Mouse (Mus musculus): Measurements from ENCODE around the gene Scd3. TPM values are rescaled to one million over a fixed set of nuclear protein-coding genes. Genes with fewer than 3 reads are reported as not detected.
"Not testable (repeated sequence)": the region's sequence is repeated elsewhere in the genome, so short reads cannot be mapped to it uniquely, and the experiment has no call there.

Scd3 gene
- polyA plus RNA-seq, 1 experiment from 2014 or later, result 0.28 TPM

DNA sequence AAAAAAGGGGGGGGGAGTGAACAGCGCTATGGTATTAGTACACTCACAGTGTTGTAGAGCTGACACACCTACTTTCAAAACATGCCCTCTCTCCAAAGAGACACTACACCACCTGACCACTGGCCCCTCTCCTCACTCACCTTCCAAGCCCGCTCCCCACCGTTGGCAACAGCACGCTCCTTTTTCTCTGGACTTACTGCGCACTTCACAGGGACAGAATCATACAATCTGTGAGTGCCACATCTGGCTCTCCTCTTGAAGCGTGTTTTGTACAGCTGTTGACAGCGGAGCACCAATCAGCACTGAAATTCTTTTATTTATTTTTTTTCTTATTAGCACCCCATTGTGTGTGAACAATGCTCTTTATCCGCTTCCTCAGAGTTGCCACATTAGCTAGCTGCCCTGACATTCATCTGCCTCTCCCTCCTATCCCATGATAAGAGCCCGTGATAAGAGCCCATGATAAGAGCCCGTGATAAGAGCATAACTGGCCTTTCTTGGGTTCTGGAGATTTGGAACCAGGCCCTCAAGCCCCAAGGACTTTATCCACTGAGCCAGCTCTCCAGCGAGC is 43.4 kb downstream of the Scd3 start:
- Histone ChIP-seq H3K9me3 (replicated peaks; ENCODE audit: low read length) (no peaks in the 10 kb centered on the region), H3K27me3 (ENCODE audit: insufficient read depth, low read length) (no peaks in the 10 kb centered on the region), H3K27ac (no peak overlapping the region), H3K4me2 (ENCODE audit: low read length) (no peak overlapping the region; the same call in 1 of the 2 replicates), H3K9ac (ENCODE audit: low read depth, low read length) (no peak overlapping the region), H3K4me3 (replicated peaks; ENCODE audit: low read depth, low read length) (no peak overlapping the region), H3K4me1 (replicated peaks; ENCODE audit: insufficient read depth, low read length) (peaks cover 8% of the 10 kb centered on the region), H3K36me3 (ENCODE audit: insufficient read depth, low read length) (no peaks in the 10 kb centered on the region)
- WGBS, result 69% methylated on average over 11 of the region's 11 CpGs
- TF ChIP-seq CTCF (IDR thresholded peaks at IDR 0.05; ENCODE audit: low read depth), result no peak
- no peak for ATAC-seq (replicated peaks; ENCODE audit: low FRiP score, low read depth)
- DNase-seq (ENCODE audit: low spot score), result no peak

DNA sequence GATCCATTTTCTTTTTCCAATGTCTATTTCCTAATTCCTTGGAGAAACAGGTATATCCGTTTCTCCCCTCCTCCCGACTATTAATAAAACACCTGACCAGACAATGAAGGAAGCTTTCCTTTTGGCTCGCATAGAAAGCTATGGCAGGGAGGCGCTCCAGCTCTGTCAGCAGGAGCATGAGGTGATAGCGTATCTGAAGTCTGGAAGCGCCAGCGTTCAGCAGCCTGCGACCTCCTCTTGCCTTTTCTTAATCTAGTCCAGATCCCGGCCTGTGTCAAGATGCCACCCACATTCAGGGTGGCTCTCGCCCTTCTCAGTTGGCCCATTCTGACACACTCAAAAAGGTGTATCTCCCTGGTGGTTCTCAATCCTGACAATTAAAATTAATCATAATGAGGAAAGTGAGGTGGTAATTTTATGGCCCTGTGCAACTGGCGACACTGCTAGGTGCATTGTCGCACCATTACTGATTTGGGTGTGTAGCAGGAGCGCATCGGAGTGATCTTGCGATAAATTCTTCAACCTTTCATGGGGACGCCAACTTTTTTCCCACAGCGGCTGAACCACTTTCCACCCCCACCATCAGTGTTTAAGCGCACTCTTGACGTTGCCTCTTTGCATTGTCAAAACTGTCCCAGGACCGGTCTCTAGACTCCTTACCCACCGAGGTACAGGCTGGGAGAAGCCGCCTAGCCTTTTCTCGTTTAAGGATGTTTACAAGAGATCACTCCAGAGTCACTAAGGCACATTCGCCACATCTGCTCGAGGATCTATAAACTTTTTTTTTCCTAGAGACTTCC is 44.4 kb downstream of the Scd3 start:
- ATAC-seq (replicated peaks; ENCODE audit: low FRiP score, low read depth), result no peak
- Histone ChIP-seq H3K27me3 (ENCODE audit: insufficient read depth, low read length) (no peaks in the 10 kb centered on the region), H3K9me3 (replicated peaks; ENCODE audit: low read length) (no peaks in the 10 kb centered on the region), H3K4me2 (ENCODE audit: low read length) (peak overlapping the region; percentile 60), H3K9ac (ENCODE audit: low read depth, low read length) (peak overlapping the region; percentile 64), H3K4me3 (replicated peaks; ENCODE audit: low read depth, low read length) (peak overlapping the region; percentile 42), H3K27ac (peak overlapping the region; percentile 90), H3K36me3 (ENCODE audit: insufficient read depth, low read length) (no peaks in the 10 kb centered on the region), H3K4me1 (replicated peaks; ENCODE audit: insufficient read depth, low read length) (peaks cover 8% of the 10 kb centered on the region)
- 4% methylated on average over 25 of the region's 25 CpGs for WGBS
- peak; percentile 40 for DNase-seq (ENCODE audit: low spot score)
- no peak for TF ChIP-seq CTCF (IDR thresholded peaks at IDR 0.05; ENCODE audit: low read depth)

DNA sequence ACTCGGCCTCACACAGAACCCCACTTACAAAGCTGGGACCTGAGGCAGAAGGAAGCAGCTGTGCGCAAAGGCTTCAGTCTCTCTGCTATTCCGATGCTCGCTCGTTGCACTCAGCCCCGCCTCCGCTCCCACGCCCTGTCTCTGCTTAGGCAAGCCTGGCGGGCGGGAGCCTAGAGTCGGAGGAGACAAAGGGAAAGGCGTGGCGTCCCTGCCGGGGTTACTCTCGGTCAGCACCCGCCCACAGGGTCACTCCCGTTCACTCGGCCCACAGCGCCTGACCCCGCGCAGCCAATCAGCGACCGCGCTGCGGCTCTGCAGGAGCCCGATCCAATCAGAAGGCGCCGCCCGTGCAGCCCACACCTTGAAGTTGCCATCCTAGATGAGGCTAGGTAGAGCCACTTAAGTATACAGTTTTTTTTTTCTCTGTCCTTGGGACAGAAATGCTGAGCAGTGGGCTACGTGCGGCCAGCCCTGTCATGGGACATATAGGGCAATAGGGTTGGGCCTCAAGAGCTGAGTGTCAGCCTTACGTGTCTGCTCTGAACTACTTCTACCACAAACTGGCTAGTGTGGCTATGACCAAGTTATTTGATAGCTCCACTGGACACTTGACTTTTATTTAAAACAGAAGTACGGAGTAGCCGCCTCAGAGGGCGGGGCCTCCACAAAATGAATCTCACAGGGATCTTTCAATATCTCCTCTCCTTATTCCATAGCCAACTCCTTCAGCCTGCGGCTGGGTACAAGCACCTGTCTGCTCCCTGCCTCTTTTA is 45.2 kb downstream of the Scd3 start:
- no peaks in the 10 kb centered on the region for H3K27me3 ChIP-seq (ENCODE audit: insufficient read depth, low read length)
- peaks cover 8% of the 10 kb centered on the region for H3K4me1 ChIP-seq (replicated peaks; ENCODE audit: insufficient read depth, low read length)
- H3K9ac ChIP-seq (ENCODE audit: low read depth, low read length), result peak overlapping the region; percentile 64
- no peaks in the 10 kb centered on the region for H3K36me3 ChIP-seq (ENCODE audit: insufficient read depth, low read length)
- peak; percentile 100 for DNase-seq (ENCODE audit: low spot score)
- ATAC-seq (replicated peaks; ENCODE audit: low FRiP score, low read depth), result peak; percentile 98
- peak overlapping the region; percentile 90 for H3K27ac ChIP-seq
- H3K9me3 ChIP-seq (replicated peaks; ENCODE audit: low read length), result no peaks in the 10 kb centered on the region
- WGBS, result 2% methylated on average over 36 of the region's 36 CpGs
- TF ChIP-seq CTCF (IDR thresholded peaks at IDR 0.05; ENCODE audit: low read depth), result peak; percentile 2; the same call in 1 of the 2 replicates
- H3K4me2 ChIP-seq (ENCODE audit: low read length), result peak overlapping the region; percentile 60
- H3K4me3 ChIP-seq (replicated peaks; ENCODE audit: low read depth, low read length), result peak overlapping the region; percentile 42

DNA sequence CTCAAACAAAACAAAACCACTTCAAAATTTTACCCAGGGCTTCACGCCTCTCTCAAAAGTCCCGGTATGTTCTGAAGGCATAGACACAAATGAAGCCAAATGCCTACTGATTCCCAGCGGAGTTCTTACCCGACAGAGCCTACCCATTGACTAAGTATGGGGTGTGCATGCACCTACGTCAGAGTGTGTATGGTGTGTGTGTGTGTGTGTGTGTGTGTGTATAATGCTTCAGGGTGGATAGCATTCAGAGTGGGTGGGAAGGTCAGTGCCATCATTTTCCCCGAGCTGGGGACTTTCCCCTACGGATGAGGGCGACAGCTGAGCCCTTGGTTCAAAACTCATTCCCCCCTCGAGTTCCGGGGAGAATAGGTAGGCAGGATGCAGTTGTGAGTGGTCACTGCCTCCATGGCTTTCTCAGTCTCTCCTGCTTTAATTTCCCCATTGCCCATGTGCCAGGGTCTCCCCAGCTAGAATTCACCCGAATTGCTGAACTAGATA is 45.8 kb downstream of the Scd3 start:
- Histone ChIP-seq H3K4me3 (replicated peaks; ENCODE audit: low read depth, low read length) (no peak overlapping the region), H3K4me1 (replicated peaks; ENCODE audit: insufficient read depth, low read length) (peaks cover 8% of the 10 kb centered on the region), H3K36me3 (ENCODE audit: insufficient read depth, low read length) (no peaks in the 10 kb centered on the region), H3K27ac (peak overlapping the region; percentile 90), H3K9ac (ENCODE audit: low read depth, low read length) (0 out of 2 replicates have a peak overlapping the region, but pooled peaks have one; percentile 13), H3K27me3 (ENCODE audit: insufficient read depth, low read length) (no peaks in the 10 kb centered on the region), H3K4me2 (ENCODE audit: low read length) (peak overlapping the region; percentile 60; the same call in 1 of the 2 replicates), H3K9me3 (replicated peaks; ENCODE audit: low read length) (no peaks in the 10 kb centered on the region)
- ATAC-seq (replicated peaks; ENCODE audit: low FRiP score, low read depth) (no peak), DNase-seq (ENCODE audit: low spot score) (no peak)
- no peak for TF ChIP-seq CTCF (IDR thresholded peaks at IDR 0.05; ENCODE audit: low read depth)
- WGBS, result 61% methylated on average over 11 of the region's 11 CpGs

GRCm38 (mm10) chr19:44251138-44251537 is 48.1 kb downstream of the Scd3 start:
- not testable (repeated sequence) for H3K36me3 ChIP-seq (ENCODE audit: insufficient read depth, low read length); H3K4me3 ChIP-seq (replicated peaks; ENCODE audit: low read depth, low read length); ATAC-seq (replicated peaks; ENCODE audit: low FRiP score, low read depth); H3K4me1 ChIP-seq (replicated peaks; ENCODE audit: insufficient read depth, low read length); DNase-seq (ENCODE audit: low spot score); H3K4me2 ChIP-seq (ENCODE audit: low read length); H3K27ac ChIP-seq; H3K9me3 ChIP-seq (replicated peaks; ENCODE audit: low read length); H3K27me3 ChIP-seq (ENCODE audit: insufficient read depth, low read length); H3K9ac ChIP-seq (ENCODE audit: low read depth, low read length)
- 91% methylated on average over 6 of the region's 6 CpGs for WGBS

DNA sequence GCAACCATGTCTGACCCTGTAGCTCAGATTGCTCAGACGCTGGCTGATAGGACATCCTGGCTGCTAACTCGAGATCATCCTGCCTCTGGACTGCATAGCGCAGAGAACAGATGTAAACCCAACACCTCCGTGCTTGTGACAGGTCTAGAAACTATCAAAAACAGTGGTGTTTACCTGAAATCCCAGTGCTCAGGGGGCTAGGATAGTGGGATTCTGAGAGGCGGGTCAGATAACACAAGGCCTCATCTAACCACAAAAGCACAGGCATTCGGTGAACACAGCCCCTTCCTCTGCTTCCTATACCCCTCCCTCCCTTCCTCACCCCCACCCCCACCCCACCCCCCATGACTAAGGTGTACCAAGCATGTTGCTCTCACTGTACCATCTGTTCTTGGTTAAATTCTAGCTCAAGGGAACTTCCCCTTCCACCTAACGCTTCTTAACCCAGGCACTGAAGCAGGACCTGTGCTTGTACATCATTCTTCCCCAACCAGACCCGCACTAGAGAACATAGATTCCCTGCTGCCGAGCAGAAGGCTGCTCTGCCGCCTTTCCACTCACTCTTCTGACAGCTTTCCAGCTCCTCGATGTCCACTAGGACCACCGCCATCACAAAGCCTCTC is 49.0 kb downstream of the Scd3 start:
- no peak for DNase-seq (ENCODE audit: low spot score)
- peaks cover 8% of the 10 kb centered on the region for H3K4me1 ChIP-seq (replicated peaks; ENCODE audit: insufficient read depth, low read length)
- no peak overlapping the region for H3K9ac ChIP-seq (ENCODE audit: low read depth, low read length)
- H3K9me3 ChIP-seq (replicated peaks; ENCODE audit: low read length), result no peaks in the 10 kb centered on the region
- no peak for ATAC-seq (replicated peaks; ENCODE audit: low FRiP score, low read depth)
- H3K4me3 ChIP-seq (replicated peaks; ENCODE audit: low read depth, low read length), result no peak overlapping the region
- H3K4me2 ChIP-seq (ENCODE audit: low read length), result no peak overlapping the region
- no peak for TF ChIP-seq CTCF (IDR thresholded peaks at IDR 0.05; ENCODE audit: low read depth)
- 64% methylated on average over 12 of the region's 12 CpGs for WGBS
- H3K27me3 ChIP-seq (ENCODE audit: insufficient read depth, low read length), result no peaks in the 10 kb centered on the region
- H3K27ac ChIP-seq, result no peak overlapping the region
- H3K36me3 ChIP-seq (ENCODE audit: insufficient read depth, low read length), result no peaks in the 10 kb centered on the region

DNA sequence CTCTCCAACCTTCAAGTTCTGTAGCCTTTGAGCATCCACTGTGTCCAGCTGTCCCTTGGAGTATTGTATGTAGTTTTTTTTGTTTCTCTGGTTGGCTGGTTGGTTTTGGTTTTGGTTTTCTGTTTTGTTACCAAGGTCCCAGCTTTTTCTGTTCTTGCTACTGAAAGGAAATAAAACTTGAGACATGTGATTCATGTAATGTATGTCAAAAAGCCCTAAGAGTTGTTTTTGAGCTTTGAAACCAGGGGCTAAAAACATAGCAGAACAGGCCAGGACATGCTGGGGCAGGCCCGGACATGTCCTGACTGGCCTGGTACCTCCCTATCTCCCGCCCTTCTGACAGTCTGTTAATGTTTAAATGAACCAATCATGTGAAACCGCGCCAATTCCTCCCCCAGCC is 51.0 kb downstream of the Scd3 start:
- not testable (repeated sequence) for H3K9ac ChIP-seq (ENCODE audit: low read depth, low read length); DNase-seq (ENCODE audit: low spot score); H3K27me3 ChIP-seq (ENCODE audit: insufficient read depth, low read length); H3K27ac ChIP-seq; H3K9me3 ChIP-seq (replicated peaks; ENCODE audit: low read length); H3K4me3 ChIP-seq (replicated peaks; ENCODE audit: low read depth, low read length); ATAC-seq (replicated peaks; ENCODE audit: low FRiP score, low read depth); H3K4me2 ChIP-seq (ENCODE audit: low read length); H3K4me1 ChIP-seq (replicated peaks; ENCODE audit: insufficient read depth, low read length); H3K36me3 ChIP-seq (ENCODE audit: insufficient read depth, low read length)
- WGBS, result 62% methylated on average over 3 of the region's 4 CpGs
